Mouse (Mus musculus) c-Kit-positive CD71-positive TER-119-positive erythroid progenitor cells, embryonic 14.5 days (primary cell): ENCODE data around the gene Olfr544.
"Not testable (repeated sequence)": the region's sequence is repeated elsewhere in the genome, so short reads cannot be mapped to it uniquely, and the experiment has no call there.

Experiments
- DNase-seq: peaks from one replicate; pipeline ENCODE4 v3.0.0-alpha.2; 2013; ENCODE audit warnings: low spot score

The Olfr544 gene

DNA sequence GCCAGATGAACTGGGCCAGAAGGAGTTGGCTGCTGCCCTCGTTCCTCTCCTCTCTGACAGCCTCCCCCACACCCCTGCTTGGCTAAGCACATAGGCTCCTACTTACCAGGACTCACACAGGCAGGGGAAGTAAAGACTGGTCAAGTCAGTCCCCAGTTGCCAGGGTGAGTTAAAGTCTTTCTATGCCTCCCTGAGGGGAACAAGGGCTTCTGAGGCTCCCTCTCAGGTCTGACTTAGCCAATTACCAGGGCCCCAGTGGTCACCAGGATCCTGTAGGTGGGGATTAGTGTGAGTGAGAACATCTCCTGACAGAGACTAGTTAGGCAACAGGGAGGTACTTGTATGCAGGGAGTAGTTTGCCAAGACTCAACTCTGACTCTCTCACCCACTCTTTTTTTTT is at the start of gene Olfr544:
Gene Olfr544, minus strand, starts transcription at position 153 of the 400 bp plus-strand sequence.
- DNase-seq = no peak

GRCm38 (mm10) chr7:102534449-102534848 is 46.3 kb upstream of the Olfr544 start, which contains the start of gene Olfr547:
Gene Olfr547, plus strand, starts transcription at chr7:102534749.
- DNase-seq = no peak

GRCm38 (mm10) chr7:102529052-102529451 is 40.9 kb upstream of the Olfr544 start:
- DNase-seq = no peak

- DNase-seq = no peak
Measured at GRCm38 (mm10) chr7:102517051-102517335, 28.9 kb upstream of the Olfr544 start.

DNA sequence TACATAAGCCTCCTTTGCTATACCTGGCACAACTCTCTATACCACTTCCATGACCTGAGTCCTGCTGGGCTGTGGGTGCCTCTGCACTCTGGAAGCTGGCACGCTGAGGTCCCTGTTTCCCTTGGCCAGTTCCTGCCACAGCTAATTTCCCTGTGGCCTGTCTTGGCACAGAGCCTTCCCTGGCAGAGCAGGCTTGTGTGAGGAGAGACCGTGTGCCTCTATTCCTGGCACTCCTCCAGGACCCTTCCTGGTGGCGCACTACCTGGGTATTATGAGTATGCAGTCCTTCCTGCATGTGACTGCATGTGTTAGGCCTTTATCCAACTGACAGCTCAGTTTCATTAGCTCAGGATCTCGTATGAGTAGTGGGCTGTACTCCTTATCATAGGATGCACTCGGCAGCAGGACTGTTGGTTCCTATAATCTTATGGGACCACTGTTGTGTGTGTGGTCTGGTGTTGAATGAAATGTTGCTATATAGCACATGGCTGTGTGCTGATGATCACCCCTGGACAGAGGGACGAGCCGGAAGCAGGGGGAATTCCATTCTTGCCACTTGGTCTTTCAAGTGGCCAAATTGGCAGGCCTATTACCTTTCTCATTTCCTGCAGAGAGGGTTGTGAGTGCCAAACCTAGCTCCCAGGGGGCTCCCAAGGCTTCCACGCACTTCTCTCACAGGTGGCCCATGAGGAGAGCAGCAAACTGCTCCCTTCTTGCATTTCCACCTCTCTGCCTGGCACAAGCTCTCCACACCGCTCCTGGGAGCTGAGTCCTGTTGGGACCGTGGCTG is 28.3 kb upstream of the Olfr544 start:
- no peak for DNase-seq

- no peak for DNase-seq
Measured at GRCm38 (mm10) chr7:102514144-102514543, 26.0 kb upstream of the Olfr544 start.

GRCm38 (mm10) chr7:102512814-102513435 is 24.8 kb upstream of the Olfr544 start:
- DNase-seq = peak; percentile 60

GRCm38 (mm10) chr7:102511927-102512326 is 23.8 kb upstream of the Olfr544 start:
- no peak for DNase-seq

DNA sequence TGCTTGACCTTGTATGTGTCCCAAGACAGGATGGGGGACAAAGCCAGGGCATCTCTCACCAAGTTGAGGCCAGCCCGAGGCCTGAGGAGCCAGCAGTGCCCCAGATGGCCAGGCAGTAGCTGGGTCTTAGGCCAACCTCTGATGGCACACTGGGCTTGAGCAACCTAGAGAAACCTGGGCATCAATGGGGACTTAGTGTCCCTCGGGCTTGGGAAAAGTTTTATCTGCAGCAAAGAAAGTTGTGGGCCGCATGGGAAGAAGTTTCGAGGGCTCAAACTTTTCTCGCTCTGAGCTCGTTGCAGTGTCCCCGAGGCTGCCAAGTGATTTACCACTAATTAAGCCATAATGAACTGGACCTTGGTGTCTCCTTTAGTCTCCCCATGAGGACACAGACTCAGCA is 21.6 kb upstream of the Olfr544 start:
- no peak for DNase-seq

DNA sequence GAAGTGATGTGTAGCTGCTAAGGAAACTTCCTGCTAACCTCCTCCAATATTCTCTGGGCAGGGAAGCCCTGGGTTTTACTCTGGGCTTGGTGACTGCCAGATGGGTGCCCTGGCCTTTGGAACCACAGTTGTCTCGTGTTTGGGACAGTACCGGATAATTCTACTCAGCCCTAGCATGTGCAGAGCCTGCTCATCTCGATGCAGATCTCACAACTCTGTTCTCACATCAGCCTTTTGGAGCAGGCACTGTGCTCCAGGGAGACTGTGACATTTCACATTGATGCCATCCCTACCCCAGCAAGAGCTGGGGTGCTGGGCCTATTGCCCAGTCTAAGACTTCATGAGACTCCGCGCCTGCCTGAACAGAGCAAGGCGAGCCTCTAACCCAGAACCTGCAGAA is 20.6 kb upstream of the Olfr544 start:
- DNase-seq = no peak

GRCm38 (mm10) chr7:102508066-102508465 is 20.0 kb upstream of the Olfr544 start:
- no peak for DNase-seq

DNA sequence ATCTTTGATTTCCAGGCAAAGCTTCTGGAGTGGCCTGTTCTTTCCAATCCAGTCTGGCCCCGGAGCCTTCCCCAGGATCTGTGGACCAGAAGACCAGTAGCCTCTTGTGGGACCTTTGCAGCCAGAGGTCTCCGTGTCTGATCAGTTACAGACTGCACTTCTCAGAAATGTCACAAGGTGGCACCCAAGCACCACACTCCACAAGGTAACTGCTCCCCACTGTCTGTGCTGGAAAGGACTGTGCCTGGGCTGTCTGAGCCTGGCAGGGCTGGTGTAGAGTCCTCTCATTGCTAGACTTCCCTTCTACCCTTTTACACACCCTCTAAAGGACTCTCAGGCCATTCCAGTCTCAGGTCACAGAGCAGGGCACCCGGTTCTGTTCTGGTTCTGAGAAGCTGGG is 18.7 kb upstream of the Olfr544 start:
- DNase-seq = peak; percentile 51

- DNase-seq = no peak
Measured at GRCm38 (mm10) chr7:102501986-102502385, 13.9 kb upstream of the Olfr544 start.

GRCm38 (mm10) chr7:102499473-102499872 is 11.4 kb upstream of the Olfr544 start, which contains the start of gene Olfr545:
Gene Olfr545, minus strand, starts transcription at chr7:102499573.
- no peak for DNase-seq

DNA sequence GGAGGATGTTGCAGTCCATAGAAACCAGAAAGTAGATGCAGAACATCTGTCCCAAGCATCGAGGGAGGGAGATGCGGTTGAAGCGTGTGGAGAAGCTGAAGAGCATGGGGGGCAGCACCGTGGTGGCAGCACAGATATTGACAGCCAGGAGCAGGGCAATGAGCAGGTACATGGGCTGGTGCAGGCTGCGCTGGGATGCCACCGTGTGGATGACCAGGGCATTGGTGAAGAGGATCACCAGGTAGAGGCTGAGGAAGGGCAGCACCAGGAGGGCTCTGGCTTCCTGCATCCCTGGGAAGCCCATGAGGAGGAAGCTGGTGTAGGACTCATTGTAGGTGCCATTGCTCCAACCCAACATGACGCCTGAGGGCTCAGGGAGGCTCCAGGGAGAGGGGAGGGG is 6.3 kb upstream of the Olfr544 start:
- not testable (repeated sequence) for DNase-seq

DNA sequence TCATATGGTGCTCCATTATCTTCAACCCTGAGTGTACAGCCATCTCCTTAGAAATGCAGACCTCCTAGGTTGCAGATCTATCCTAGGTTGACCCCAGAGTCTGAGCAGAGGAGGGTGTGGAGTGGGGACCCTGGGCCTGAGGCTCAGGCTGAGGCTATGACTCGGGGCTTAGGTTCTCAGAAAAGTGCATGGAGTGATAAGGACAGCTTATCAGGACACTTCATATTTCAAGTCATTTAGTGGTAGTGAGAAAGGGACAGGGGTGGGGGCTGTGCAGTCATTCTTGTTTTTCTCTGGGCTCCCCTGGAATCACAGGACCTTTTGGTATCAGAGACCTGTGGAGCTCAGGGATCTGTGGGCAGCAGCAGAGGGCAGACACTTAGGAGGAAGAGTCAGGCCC is 2.0 kb downstream of the Olfr544 start:
- DNase-seq = peak; percentile 29

GRCm38 (mm10) chr7:102484766-102485165 is 3.3 kb downstream of the Olfr544 start:
- not testable (repeated sequence) for DNase-seq

GRCm38 (mm10) chr7:102483665-102484064 is 4.4 kb downstream of the Olfr544 start:
- no peak for DNase-seq

GRCm38 (mm10) chr7:102481579-102481978 is 6.5 kb downstream of the Olfr544 start, which contains the start of gene Olfr543:
Gene Olfr543, minus strand, starts transcription at chr7:102481679.
- DNase-seq = no peak

DNA sequence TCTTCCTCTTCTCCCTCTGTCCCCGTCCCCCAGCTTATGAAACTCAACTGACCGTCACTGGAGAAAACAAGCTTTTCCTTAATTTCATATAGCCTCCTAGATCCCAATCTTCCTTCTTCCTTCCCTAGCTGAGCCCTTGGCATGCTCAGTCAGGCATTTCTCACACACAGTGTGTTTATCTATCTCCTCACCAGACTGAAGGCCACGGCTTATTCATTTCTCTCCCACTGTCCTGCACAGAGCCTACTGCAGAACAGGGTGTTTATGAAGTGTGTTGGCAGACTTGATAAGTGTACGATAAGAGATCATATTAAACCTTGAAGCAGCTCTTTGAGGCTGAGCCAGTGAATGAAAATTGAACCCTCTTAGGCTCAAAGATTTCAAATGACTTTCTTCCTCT is 7.3 kb downstream of the Olfr544 start:
- DNase-seq = no peak

GRCm38 (mm10) chr7:102479368-102480078 is 8.6 kb downstream of the Olfr544 start:
- DNase-seq = no peak

GRCm38 (mm10) chr7:102478926-102479325 is 9.2 kb downstream of the Olfr544 start:
- no peak for DNase-seq

DNA sequence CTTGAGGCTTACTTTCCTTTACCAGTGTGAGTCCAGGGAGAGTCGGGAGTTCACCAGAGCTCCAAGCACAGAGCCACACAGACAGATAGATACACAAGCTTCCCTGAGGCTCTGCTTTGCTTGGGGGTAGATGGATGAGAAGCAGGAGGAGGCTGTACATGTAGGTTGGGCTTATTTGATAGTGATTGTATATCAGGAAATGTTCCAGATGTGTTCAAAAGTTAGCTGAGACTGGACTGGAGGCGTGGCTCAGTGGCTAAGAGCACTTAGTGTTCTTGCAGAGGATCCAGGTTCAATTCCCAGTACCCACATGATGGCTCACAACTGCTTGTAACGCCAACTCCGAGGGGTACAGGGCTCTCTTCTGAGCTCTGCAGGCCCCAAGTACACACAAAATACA is 9.7 kb downstream of the Olfr544 start:
- DNase-seq = no peak
